Mouse (Mus musculus): ENCODE results near the gene Letmd1. TPM values are rescaled to one million over a fixed set of nuclear protein-coding genes. Genes with fewer than 3 reads are reported as not detected.

Letmd1 gene
- polyA plus RNA-seq, 1 experiment from 2014 or later = 40.5 TPM

GRCm38 (mm10) chr15:100446887-100447286 is 21.9 kb upstream of the Letmd1 start:
- no peaks in the 10 kb centered on the region for H3K27me3 ChIP-seq (replicated peaks; ENCODE audit: control insufficient read depth, insufficient read depth, low read length)
- no peak for ATAC-seq
- H3K27ac ChIP-seq (ENCODE audit: low read depth, low read length) = no peak overlapping the region
- no peaks in the 10 kb centered on the region for H3K36me3 ChIP-seq (ENCODE audit: control insufficient read depth, insufficient read depth, low read length)
- no peak for DNase-seq (ENCODE audit: low spot score)
- 84% methylated on average over 2 of the region's 2 CpGs for WGBS
- H3K4me3 ChIP-seq (ENCODE audit: low read depth, low read length) = no peak overlapping the region
- no peak overlapping the region for H3K9ac ChIP-seq (ENCODE audit: low read length)
- 0 out of 2 replicates have a peak, but pooled peaks cover 3% of the 10 kb centered on the region for H3K4me1 ChIP-seq (ENCODE audit: control insufficient read depth, insufficient read depth, low read length)
- H3K9me3 ChIP-seq (replicated peaks; ENCODE audit: control insufficient read depth, low read length) = no peaks in the 10 kb centered on the region
- H3K4me2 ChIP-seq (ENCODE audit: low read length) = no peak overlapping the region

- H3K9me3 ChIP-seq (replicated peaks; ENCODE audit: control insufficient read depth, low read length) = no peaks in the 10 kb centered on the region
- H3K9ac ChIP-seq (ENCODE audit: low read length) = no peak overlapping the region
- no peaks in the 10 kb centered on the region for H3K27me3 ChIP-seq (replicated peaks; ENCODE audit: control insufficient read depth, insufficient read depth, low read length)
- H3K4me1 ChIP-seq (ENCODE audit: control insufficient read depth, insufficient read depth, low read length) = 0 out of 2 replicates have a peak, but pooled peaks cover 3% of the 10 kb centered on the region
- no peaks in the 10 kb centered on the region for H3K36me3 ChIP-seq (ENCODE audit: control insufficient read depth, insufficient read depth, low read length)
- H3K4me3 ChIP-seq (ENCODE audit: low read depth, low read length) = no peak overlapping the region
- DNase-seq (ENCODE audit: low spot score) (no peak), ATAC-seq (no peak)
- H3K4me2 ChIP-seq (ENCODE audit: low read length) = no peak overlapping the region
- WGBS = 79% methylated on average over 4 of the region's 4 CpGs
- no peak overlapping the region for H3K27ac ChIP-seq (ENCODE audit: low read depth, low read length)
These were observed 20.3 kb upstream of the Letmd1 start for GRCm38 (mm10) chr15:100448572-100448971.

DNA sequence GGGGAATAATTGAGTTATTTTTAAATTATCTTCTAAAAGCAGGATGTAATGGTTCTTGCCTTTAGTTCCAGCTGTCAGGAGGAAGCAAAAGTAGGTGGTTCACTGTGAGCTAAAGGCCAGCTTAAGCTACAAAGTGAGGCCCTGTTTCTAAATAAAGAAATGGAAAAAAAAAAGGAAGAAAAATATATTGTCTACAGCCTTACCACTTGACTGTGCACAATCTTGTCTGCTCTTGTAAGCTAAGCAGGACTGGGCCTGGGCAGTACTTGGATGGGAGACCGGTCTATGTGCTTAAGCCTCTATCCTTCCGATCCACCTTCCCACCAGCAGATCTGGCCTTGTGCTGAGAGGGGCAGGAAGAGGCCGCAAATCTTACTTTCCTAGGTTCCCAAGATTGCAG is 19.3 kb upstream of the Letmd1 start:
- DNase-seq (ENCODE audit: low spot score) = no peak
- H3K27ac ChIP-seq (ENCODE audit: low read depth, low read length) = no peak overlapping the region
- no peaks in the 10 kb centered on the region for H3K9me3 ChIP-seq (replicated peaks; ENCODE audit: control insufficient read depth, low read length)
- H3K36me3 ChIP-seq (ENCODE audit: control insufficient read depth, insufficient read depth, low read length) = no peaks in the 10 kb centered on the region
- no peak overlapping the region for H3K4me3 ChIP-seq (ENCODE audit: low read depth, low read length)
- H3K9ac ChIP-seq (ENCODE audit: low read length) = no peak overlapping the region
- no peak for ATAC-seq
- H3K4me1 ChIP-seq (ENCODE audit: control insufficient read depth, insufficient read depth, low read length) = no peaks in the 10 kb centered on the region
- H3K27me3 ChIP-seq (replicated peaks; ENCODE audit: control insufficient read depth, insufficient read depth, low read length) = no peaks in the 10 kb centered on the region
- WGBS = 92% methylated on average over 3 of the region's 3 CpGs
- H3K4me2 ChIP-seq (ENCODE audit: low read length) = no peak overlapping the region

GRCm38 (mm10) chr15:100451245-100451644 is 17.6 kb upstream of the Letmd1 start:
- 62% methylated on average over 16 of the region's 16 CpGs for WGBS
- Histone ChIP-seq H3K9ac (ENCODE audit: low read length) (no peak overlapping the region), H3K36me3 (ENCODE audit: control insufficient read depth, insufficient read depth, low read length) (no peaks in the 10 kb centered on the region), H3K27ac (ENCODE audit: low read depth, low read length) (no peak overlapping the region), H3K9me3 (replicated peaks; ENCODE audit: control insufficient read depth, low read length) (no peaks in the 10 kb centered on the region), H3K4me3 (ENCODE audit: low read depth, low read length) (no peak overlapping the region), H3K4me1 (ENCODE audit: control insufficient read depth, insufficient read depth, low read length) (no peaks in the 10 kb centered on the region), H3K4me2 (ENCODE audit: low read length) (no peak overlapping the region), H3K27me3 (replicated peaks; ENCODE audit: control insufficient read depth, insufficient read depth, low read length) (no peaks in the 10 kb centered on the region)
- ATAC-seq (no peak), DNase-seq (ENCODE audit: low spot score) (peak; percentile 49)

DNA sequence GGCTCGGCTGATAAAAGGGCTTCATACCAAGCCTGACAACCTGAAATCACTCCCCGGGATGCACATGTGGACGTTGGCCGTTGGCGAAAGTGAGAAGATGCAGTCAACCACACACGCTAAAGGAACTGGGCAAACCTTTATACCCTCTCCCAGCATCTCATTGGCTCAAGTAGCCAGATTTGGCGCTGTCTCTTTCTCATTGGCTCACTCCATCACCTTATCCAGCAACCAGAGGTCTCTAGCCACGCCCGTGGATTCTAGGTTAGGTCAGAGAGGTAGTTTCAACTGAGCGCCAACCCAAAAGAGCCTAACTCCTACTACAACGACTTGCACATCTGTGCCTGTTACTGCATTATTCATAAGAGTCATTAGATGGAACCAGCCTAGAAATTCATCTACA is 16.3 kb upstream of the Letmd1 start:
- no peaks in the 10 kb centered on the region for H3K9me3 ChIP-seq (replicated peaks; ENCODE audit: control insufficient read depth, low read length)
- no peaks in the 10 kb centered on the region for H3K36me3 ChIP-seq (ENCODE audit: control insufficient read depth, insufficient read depth, low read length)
- ATAC-seq (no peak), DNase-seq (ENCODE audit: low spot score) (no peak)
- no peak overlapping the region for H3K4me3 ChIP-seq (ENCODE audit: low read depth, low read length)
- H3K4me2 ChIP-seq (ENCODE audit: low read length) = no peak overlapping the region
- no peak overlapping the region for H3K27ac ChIP-seq (ENCODE audit: low read depth, low read length)
- 79% methylated on average over 11 of the region's 11 CpGs for WGBS
- no peaks in the 10 kb centered on the region for H3K4me1 ChIP-seq (ENCODE audit: control insufficient read depth, insufficient read depth, low read length)
- no peaks in the 10 kb centered on the region for H3K27me3 ChIP-seq (replicated peaks; ENCODE audit: control insufficient read depth, insufficient read depth, low read length)
- no peak overlapping the region for H3K9ac ChIP-seq (ENCODE audit: low read length)

GRCm38 (mm10) chr15:100456356-100456991 is 12.3 kb upstream of the Letmd1 start:
- no peaks in the 10 kb centered on the region for H3K4me1 ChIP-seq (ENCODE audit: control insufficient read depth, insufficient read depth, low read length)
- no peak for DNase-seq (ENCODE audit: low spot score)
- no peaks in the 10 kb centered on the region for H3K9me3 ChIP-seq (replicated peaks; ENCODE audit: control insufficient read depth, low read length)
- no peaks in the 10 kb centered on the region for H3K27me3 ChIP-seq (replicated peaks; ENCODE audit: control insufficient read depth, insufficient read depth, low read length)
- H3K9ac ChIP-seq (ENCODE audit: low read length) = no peak overlapping the region
- no peak overlapping the region for H3K27ac ChIP-seq (ENCODE audit: low read depth, low read length)
- no peak for ATAC-seq
- H3K36me3 ChIP-seq (ENCODE audit: control insufficient read depth, insufficient read depth, low read length) = no peaks in the 10 kb centered on the region
- WGBS = 59% methylated on average over 7 of the region's 7 CpGs
- no peak overlapping the region for H3K4me2 ChIP-seq (ENCODE audit: low read length)
- no peak overlapping the region for H3K4me3 ChIP-seq (ENCODE audit: low read depth, low read length)

DNA sequence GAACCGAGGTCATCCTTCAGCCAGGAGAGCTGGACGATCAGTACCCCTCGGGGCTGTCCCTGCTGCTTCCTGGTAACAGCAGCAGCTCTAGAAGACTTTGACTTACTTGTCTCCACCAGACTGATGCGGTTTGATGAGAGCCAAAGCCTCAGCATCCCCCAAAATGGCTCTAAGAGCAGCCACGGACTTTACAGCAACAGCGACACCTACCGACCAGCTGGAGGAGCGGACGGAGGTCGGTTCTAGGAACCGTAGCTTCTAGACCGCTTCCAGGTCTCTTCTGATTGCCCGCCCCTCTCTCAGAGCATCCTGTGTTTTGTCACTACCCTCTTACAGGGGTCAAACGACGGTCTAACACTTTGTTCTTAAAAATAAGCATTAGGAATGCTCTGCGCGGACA is 11.5 kb upstream of the Letmd1 start:
- H3K9me3 ChIP-seq (replicated peaks; ENCODE audit: control insufficient read depth, low read length) = no peaks in the 10 kb centered on the region
- H3K9ac ChIP-seq (ENCODE audit: low read length) = no peak overlapping the region
- H3K27ac ChIP-seq (ENCODE audit: low read depth, low read length) = no peak overlapping the region
- no peak overlapping the region for H3K4me2 ChIP-seq (ENCODE audit: low read length)
- WGBS = 10% methylated on average over 17 of the region's 17 CpGs
- no peaks in the 10 kb centered on the region for H3K4me1 ChIP-seq (ENCODE audit: control insufficient read depth, insufficient read depth, low read length)
- ATAC-seq (peak; percentile 80), DNase-seq (ENCODE audit: low spot score) (peak; percentile 91)
- H3K27me3 ChIP-seq (replicated peaks; ENCODE audit: control insufficient read depth, insufficient read depth, low read length) = no peaks in the 10 kb centered on the region
- H3K4me3 ChIP-seq (ENCODE audit: low read depth, low read length) = no peak overlapping the region
- H3K36me3 ChIP-seq (ENCODE audit: control insufficient read depth, insufficient read depth, low read length) = no peaks in the 10 kb centered on the region

- Histone ChIP-seq H3K36me3 (ENCODE audit: control insufficient read depth, insufficient read depth, low read length) (no peaks in the 10 kb centered on the region), H3K4me1 (ENCODE audit: control insufficient read depth, insufficient read depth, low read length) (no peaks in the 10 kb centered on the region), H3K27me3 (replicated peaks; ENCODE audit: control insufficient read depth, insufficient read depth, low read length) (no peaks in the 10 kb centered on the region), H3K4me2 (ENCODE audit: low read length) (no peak overlapping the region), H3K4me3 (ENCODE audit: low read depth, low read length) (no peak overlapping the region), H3K27ac (ENCODE audit: low read depth, low read length) (no peak overlapping the region), H3K9me3 (replicated peaks; ENCODE audit: control insufficient read depth, low read length) (no peaks in the 10 kb centered on the region), H3K9ac (ENCODE audit: low read length) (no peak overlapping the region)
- DNase-seq (ENCODE audit: low spot score) (peak; percentile 64), ATAC-seq (no peak)
- 51% methylated on average over 10 of the region's 10 CpGs for WGBS
These were observed 10.8 kb upstream of the Letmd1 start for GRCm38 (mm10) chr15:100458055-100458454.

GRCm38 (mm10) chr15:100460942-100461341 is 7.9 kb upstream of the Letmd1 start:
- Histone ChIP-seq H3K9ac (ENCODE audit: low read length) (no peak overlapping the region), H3K27ac (ENCODE audit: low read depth, low read length) (no peak overlapping the region), H3K27me3 (replicated peaks; ENCODE audit: control insufficient read depth, insufficient read depth, low read length) (no peaks in the 10 kb centered on the region), H3K9me3 (replicated peaks; ENCODE audit: control insufficient read depth, low read length) (no peaks in the 10 kb centered on the region), H3K4me2 (ENCODE audit: low read length) (peak overlapping the region; percentile 10; the same call in 1 of the 2 replicates), H3K4me3 (ENCODE audit: low read depth, low read length) (no peak overlapping the region), H3K36me3 (ENCODE audit: control insufficient read depth, insufficient read depth, low read length) (no peaks in the 10 kb centered on the region), H3K4me1 (ENCODE audit: control insufficient read depth, insufficient read depth, low read length) (no peaks in the 10 kb centered on the region)
- ATAC-seq (no peak), DNase-seq (ENCODE audit: low spot score) (peak; percentile 31)
- WGBS = 10% methylated on average over 12 of the region's 12 CpGs

Measured in forebrain, embryonic 14.5 days (tissue).